Mouse (Mus musculus) CD4-positive, CD25-positive, alpha-beta regulatory T cell, adult 9 weeks (primary cell): Measurements from ENCODE around the gene Nat8f7. TPM values are rescaled to one million over a fixed set of nuclear protein-coding genes. Genes with fewer than 3 reads are reported as not detected.

Experiments used
- polyA plus RNA-seq: library from polyadenylated mRNA; unstranded; fragments of 100-300 nt; shearing (Covaris generic); gene quantifications from one replicate; pipeline ENCODE4 v1.2.1, GENCODE M21; 2017

Nat8f7 gene
- polyA plus RNA-seq, result not detected

GRCm38 (mm10) chr6:85713105-85713504, at the start of gene Nat8f7:
Gene Nat8f7 (minus strand): TSS chr6:85713205.

Other genes starting within 250 kb of the Nat8f7 start
- gene Fbxo41, start 210.2 kb downstream of the Nat8f7 start, polyA plus RNA-seq, result 0.07 TPM
- gene Egr4, start 199.6 kb downstream of the Nat8f7 start, polyA plus RNA-seq, result not detected
- gene Alms1, start 125.7 kb downstream of the Nat8f7 start, polyA plus RNA-seq, result 1.5 TPM
- not detected for gene Nat8f3, start 52.5 kb upstream of the Nat8f7 start, polyA plus RNA-seq
- not detected for gene Nat8f6, start 107.7 kb upstream of the Nat8f7 start, polyA plus RNA-seq
- gene Nat8f5, start 107.8 kb upstream of the Nat8f7 start, polyA plus RNA-seq, result not detected
- not detected for gene Nat8, start 118.9 kb upstream of the Nat8f7 start, polyA plus RNA-seq
- not detected for gene Nat8f2, start 156.0 kb upstream of the Nat8f7 start, polyA plus RNA-seq
- gene Nat8f4, start 191.7 kb upstream of the Nat8f7 start, polyA plus RNA-seq, result 10.0 TPM
- gene Tprkb, start 198.7 kb upstream of the Nat8f7 start, polyA plus RNA-seq, result 58.1 TPM
- 13.6 TPM for gene Nat8f1, start 202.5 kb upstream of the Nat8f7 start, polyA plus RNA-seq
- gene Dusp11, start 248.5 kb upstream of the Nat8f7 start, polyA plus RNA-seq, result 208 TPM